Mouse (Mus musculus): ENCODE data around the gene Naip5. TPM values are rescaled to one million over a fixed set of nuclear protein-coding genes. Genes with fewer than 3 reads are reported as not detected.

The Naip5 gene
- polyA plus RNA-seq, 1 experiment from 2014 or later, result 0.32 TPM

Other genes with a start within 250 kb of the Naip5 start
- gene Mccc2, start 230.7 kb downstream of the Naip5 start, polyA plus RNA-seq (2014; fragmentation: Nextera tagmentation; extraction: Ambion mirVana), result 49.3 and 57.6 TPM in 2 replicates
- 28.7 and 29.6 TPM in 2 replicates for gene Bdp1, start 142.3 kb downstream of the Naip5 start, polyA plus RNA-seq (2014; fragmentation: Nextera tagmentation; extraction: Ambion mirVana)
- gene Serf1, start 138.3 kb downstream of the Naip5 start, polyA plus RNA-seq (2014; fragmentation: Nextera tagmentation; extraction: Ambion mirVana), result 174 and 178 TPM in 2 replicates
- gene Smn1, start 121.5 kb downstream of the Naip5 start, polyA plus RNA-seq (2014; fragmentation: Nextera tagmentation; extraction: Ambion mirVana), result 52.3 and 56.8 TPM in 2 replicates
- 0.52 and 0.64 TPM in 2 replicates for gene Naip2, start 44.2 kb downstream of the Naip5 start, polyA plus RNA-seq (2014; fragmentation: Nextera tagmentation; extraction: Ambion mirVana)
- 0.42 and 0.77 TPM in 2 replicates for gene Naip6, start 71.4 kb upstream of the Naip5 start, polyA plus RNA-seq (2014; fragmentation: Nextera tagmentation; extraction: Ambion mirVana)
- gene Naip1, start 206.5 kb upstream of the Naip5 start, polyA plus RNA-seq (2014; fragmentation: Nextera tagmentation; extraction: Ambion mirVana), result 0.07 and 0.14 TPM in 2 replicates
- gene Gtf2h2, start 246.3 kb upstream of the Naip5 start, polyA plus RNA-seq (2014; fragmentation: Nextera tagmentation; extraction: Ambion mirVana), result 72.8 and 75.7 TPM in 2 replicates